Comparison of ENCODE assay signal across 19 mouse cellular contexts in the genomic region with DNA sequence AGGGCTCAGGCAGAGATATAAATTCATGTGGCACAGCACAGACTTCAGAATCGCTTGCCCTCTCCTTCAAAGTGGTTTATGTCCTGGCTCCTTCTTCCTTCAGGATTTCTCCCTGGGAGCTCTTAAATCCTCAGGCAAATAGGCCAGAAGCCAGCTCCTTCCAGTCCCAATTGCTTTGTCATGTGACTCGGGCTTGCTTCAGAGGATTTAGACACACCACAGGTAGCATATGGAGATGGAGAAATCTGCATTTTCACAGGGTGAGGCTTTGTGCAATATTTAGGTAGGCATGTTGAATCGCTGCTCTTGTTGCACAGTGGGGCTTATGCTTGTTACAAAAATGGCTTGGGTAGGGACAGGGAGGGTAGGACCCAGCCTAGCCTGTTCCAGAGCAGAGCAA.
A peak's percentile ranks its signal among the peaks of the same experiment; 100 is the strongest.
DNase-seq lines count a peak whose midpoint lies in the region; ATAC-seq and TF ChIP-seq lines count a peak whose summit lies in the region.
"Had no signal": no experiment of that assay in that cellular context is flagged by ENCODE, and none has a peak within 500 bp of the region (broad histone marks: within the 10 kb centered on the region; RNA-seq: fewer than 3 reads in every experiment).

No protein-coding gene starts in this region.

- no peak overlapping the region for H3K9ac ChIP-seq in hindbrain, postnatal 0 days (replicated peaks; ENCODE audit: low read length)
- H3K9ac ChIP-seq in hindbrain, embryonic 16.5 days (ENCODE audit: low read depth, low read length) = no peak overlapping the region
- no peak overlapping the region for H3K9ac ChIP-seq in midbrain, postnatal 0 days (replicated peaks; ENCODE audit: low read length, poor library complexity, severe bottlenecking)
- H3K9ac ChIP-seq: embryonic facial prominence, embryonic 12.5 days; hindbrain, embryonic 14.5 days had no signal

- no peak overlapping the region for H3K4me2 ChIP-seq in hindbrain, postnatal 0 days (ENCODE audit: low read depth, low read length)
- no peak overlapping the region for H3K4me2 ChIP-seq in hindbrain, embryonic 16.5 days (ENCODE audit: low read length)
- H3K4me2 ChIP-seq in midbrain, postnatal 0 days (ENCODE audit: low read depth, low read length, poor library complexity, severe bottlenecking) = no peak overlapping the region
- H3K4me2 ChIP-seq: embryonic facial prominence, embryonic 12.5 days; hindbrain, embryonic 14.5 days had no signal

- no peaks in the 10 kb centered on the region for H3K4me1 ChIP-seq in hindbrain, postnatal 0 days (ENCODE audit: insufficient read depth, low read length)
- H3K4me1 ChIP-seq in hindbrain, embryonic 16.5 days (ENCODE audit: control insufficient read depth, insufficient read depth, low read depth, low read length) = peaks cover 4% of the 10 kb centered on the region; the same call in 1 of the 2 replicates
- H3K4me1 ChIP-seq in embryonic facial prominence, embryonic 10.5 days = no peaks in the 10 kb centered on the region
- no peaks in the 10 kb centered on the region for H3K4me1 ChIP-seq in midbrain, postnatal 0 days (ENCODE audit: insufficient read depth, low read length)
- H3K4me1 ChIP-seq: embryonic facial prominence, embryonic 12.5 days had no signal

- no peak for ATAC-seq in hindbrain, postnatal 0 days
- ATAC-seq in hindbrain, embryonic 16.5 days = no peak
- no peak for ATAC-seq in midbrain, postnatal 0 days (ENCODE audit: low FRiP score)
- ATAC-seq in CD4-positive, CD25-positive, alpha-beta regulatory T cell, adult 4 months = no peak

- peak; percentile 47 to 54 for DNase-seq in cerebellum, postnatal 10 days
- DNase-seq in cerebellum, adult 18-20 months = no peak
- peak; percentile 44 for DNase-seq in hindbrain, postnatal 0 days (ENCODE audit: low spot score)
- DNase-seq in embryonic facial prominence, embryonic 10.5 days (ENCODE audit: low spot score) = no peak
- peak; percentile 64 for DNase-seq in midbrain, postnatal 0 days (ENCODE audit: low spot score)
- no peak for DNase-seq in lung, postnatal 14 days
- DNase-seq: adrenal gland, adult 2 months; cerebellum, adult 11-12 months; heart, adult 2 months; kidney, adult 11 months; kidney, postnatal 10 days; lung, postnatal 10 days; right cerebral cortex, postnatal 14 days had no signal

- no peak overlapping the region for H3K27ac ChIP-seq in hindbrain, postnatal 0 days
- H3K27ac ChIP-seq in hindbrain, embryonic 16.5 days (ENCODE audit: low read depth, low read length) = no peak overlapping the region
- 0 out of 2 replicates have a peak overlapping the region, but pooled peaks have one; percentile 6 for H3K27ac ChIP-seq in embryonic facial prominence, embryonic 10.5 days (replicated peaks)
- peak overlapping the region; percentile 19; the same call in 1 of the 2 replicates for H3K27ac ChIP-seq in midbrain, postnatal 0 days (ENCODE audit: low read depth, low read length)
- H3K27ac ChIP-seq: embryonic facial prominence, embryonic 12.5 days; heart, adult 2 months; hindbrain, embryonic 14.5 days; left cerebral cortex, adult 2 months; stomach, postnatal 0 days had no signal

- H3K4me3 ChIP-seq in hindbrain, postnatal 0 days (ENCODE audit: low read length) = no peak overlapping the region
- no peak overlapping the region for H3K4me3 ChIP-seq in hindbrain, embryonic 16.5 days (ENCODE audit: low read length)
- no peak overlapping the region for H3K4me3 ChIP-seq in embryonic facial prominence, embryonic 10.5 days
- no peak overlapping the region for H3K4me3 ChIP-seq in midbrain, postnatal 0 days (ENCODE audit: low read depth, low read length)
- H3K4me3 ChIP-seq: embryonic facial prominence, embryonic 12.5 days; heart, adult 2 months; left cerebral cortex, adult 2 months had no signal

- 32% methylated on average over 3 of the region's 3 CpGs for WGBS in hindbrain, postnatal 0 days
- 41% methylated on average over 3 of the region's 3 CpGs for WGBS in hindbrain, embryonic 16.5 days
- WGBS in embryonic facial prominence, embryonic 10.5 days = 59% methylated on average over 3 of the region's 3 CpGs
- WGBS in midbrain, postnatal 0 days = 17% methylated on average over 3 of the region's 3 CpGs

- H3K36me3 ChIP-seq in hindbrain, postnatal 0 days (ENCODE audit: insufficient read depth, low read length) = no peaks in the 10 kb centered on the region
- no peaks in the 10 kb centered on the region for H3K36me3 ChIP-seq in hindbrain, embryonic 16.5 days (ENCODE audit: control insufficient read depth, insufficient read depth, low read length)
- no peaks in the 10 kb centered on the region for H3K36me3 ChIP-seq in embryonic facial prominence, embryonic 10.5 days (replicated peaks)
- H3K36me3 ChIP-seq in midbrain, postnatal 0 days (ENCODE audit: insufficient read depth, low read length) = no peaks in the 10 kb centered on the region
- H3K36me3 ChIP-seq: embryonic facial prominence, embryonic 12.5 days had no signal

- no peaks in the 10 kb centered on the region for H3K9me3 ChIP-seq in hindbrain, postnatal 0 days (ENCODE audit: low read length)
- H3K9me3 ChIP-seq in hindbrain, embryonic 16.5 days (ENCODE audit: control insufficient read depth, low read length) = no peaks in the 10 kb centered on the region
- H3K9me3 ChIP-seq in embryonic facial prominence, embryonic 10.5 days = peaks cover 2% of the 10 kb centered on the region; the same call in 1 of the 2 replicates
- H3K9me3 ChIP-seq in midbrain, postnatal 0 days (ENCODE audit: low read length) = no peaks in the 10 kb centered on the region
- H3K9me3 ChIP-seq: embryonic facial prominence, embryonic 12.5 days had no signal

- no peak for TF ChIP-seq CTCF in hindbrain, postnatal 0 days (IDR thresholded peaks at IDR 0.05; ENCODE audit: low read depth)
- TF ChIP-seq CTCF in midbrain, postnatal 0 days (IDR thresholded peaks at IDR 0.05) = no peak

- H3K27me3 ChIP-seq in hindbrain, postnatal 0 days (ENCODE audit: insufficient read depth, low read length) = no peaks in the 10 kb centered on the region
- no peaks in the 10 kb centered on the region for H3K27me3 ChIP-seq in hindbrain, embryonic 16.5 days (replicated peaks; ENCODE audit: control insufficient read depth, insufficient read depth, low read length)
- no peaks in the 10 kb centered on the region for H3K27me3 ChIP-seq in embryonic facial prominence, embryonic 10.5 days (replicated peaks; ENCODE audit: low read depth, poor library complexity, severe bottlenecking)
- H3K27me3 ChIP-seq in midbrain, postnatal 0 days (ENCODE audit: insufficient read depth, low read length) = no peaks in the 10 kb centered on the region
- H3K27me3 ChIP-seq: embryonic facial prominence, embryonic 12.5 days had no signal

Comparison
In these comparisons a context has a peak if more than half of its experiments do, and no peak if none do; other contexts are left out.
1. DNase-seq: peak in cerebellum, postnatal 10 days (2 of 2), hindbrain, postnatal 0 days (single experiment) and midbrain, postnatal 0 days (single experiment); none in cerebellum, adult 18-20 months (0 of 2), embryonic facial prominence, embryonic 10.5 days (single experiment) and lung, postnatal 14 days (single experiment).
2. H3K27ac ChIP-seq: peak in embryonic facial prominence, embryonic 10.5 days (single experiment) and midbrain, postnatal 0 days (single experiment); none in hindbrain, postnatal 0 days (single experiment) and hindbrain, embryonic 16.5 days (single experiment).